Mouse (Mus musculus): ENCODE results near the gene Trim8.

The Trim8 gene

DNA sequence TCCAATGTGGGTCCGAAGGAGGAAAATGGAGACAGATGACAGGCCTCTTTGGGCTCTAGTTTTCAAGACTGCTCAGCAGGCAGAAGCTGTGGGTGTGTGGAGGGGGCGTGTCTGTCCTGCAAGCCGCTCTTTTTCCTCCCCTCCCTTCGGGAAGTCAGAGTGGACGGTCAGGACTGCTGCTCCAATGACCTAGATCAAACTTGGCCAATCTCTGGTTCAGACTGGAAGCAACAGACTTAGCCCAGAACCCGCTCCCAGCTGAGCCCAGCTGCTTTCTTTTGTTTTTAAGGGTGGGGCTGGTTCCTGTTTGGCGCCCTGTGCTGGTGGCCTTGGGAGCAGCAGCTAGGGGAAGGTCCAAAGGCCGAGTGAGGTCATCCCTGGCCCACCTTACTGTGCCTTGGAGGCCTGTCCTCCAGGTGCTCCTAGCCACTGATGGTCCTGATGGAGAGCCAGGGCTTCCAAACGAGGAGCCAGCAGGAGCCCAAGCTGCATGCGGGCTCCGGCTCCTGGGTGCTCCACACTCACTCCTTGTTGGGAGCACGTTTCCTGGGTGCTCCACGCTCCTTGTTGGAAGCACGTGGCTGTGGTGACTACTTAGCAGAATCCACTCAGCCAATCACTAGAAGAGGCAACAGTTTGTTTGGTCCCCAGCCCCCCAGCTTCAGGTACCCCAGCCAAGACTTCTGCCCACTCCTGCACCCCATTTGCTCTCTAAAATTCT, 23.3 kb downstream of the Trim8 start:
- peak; percentile 83 to 89 for DNase-seq

DNA sequence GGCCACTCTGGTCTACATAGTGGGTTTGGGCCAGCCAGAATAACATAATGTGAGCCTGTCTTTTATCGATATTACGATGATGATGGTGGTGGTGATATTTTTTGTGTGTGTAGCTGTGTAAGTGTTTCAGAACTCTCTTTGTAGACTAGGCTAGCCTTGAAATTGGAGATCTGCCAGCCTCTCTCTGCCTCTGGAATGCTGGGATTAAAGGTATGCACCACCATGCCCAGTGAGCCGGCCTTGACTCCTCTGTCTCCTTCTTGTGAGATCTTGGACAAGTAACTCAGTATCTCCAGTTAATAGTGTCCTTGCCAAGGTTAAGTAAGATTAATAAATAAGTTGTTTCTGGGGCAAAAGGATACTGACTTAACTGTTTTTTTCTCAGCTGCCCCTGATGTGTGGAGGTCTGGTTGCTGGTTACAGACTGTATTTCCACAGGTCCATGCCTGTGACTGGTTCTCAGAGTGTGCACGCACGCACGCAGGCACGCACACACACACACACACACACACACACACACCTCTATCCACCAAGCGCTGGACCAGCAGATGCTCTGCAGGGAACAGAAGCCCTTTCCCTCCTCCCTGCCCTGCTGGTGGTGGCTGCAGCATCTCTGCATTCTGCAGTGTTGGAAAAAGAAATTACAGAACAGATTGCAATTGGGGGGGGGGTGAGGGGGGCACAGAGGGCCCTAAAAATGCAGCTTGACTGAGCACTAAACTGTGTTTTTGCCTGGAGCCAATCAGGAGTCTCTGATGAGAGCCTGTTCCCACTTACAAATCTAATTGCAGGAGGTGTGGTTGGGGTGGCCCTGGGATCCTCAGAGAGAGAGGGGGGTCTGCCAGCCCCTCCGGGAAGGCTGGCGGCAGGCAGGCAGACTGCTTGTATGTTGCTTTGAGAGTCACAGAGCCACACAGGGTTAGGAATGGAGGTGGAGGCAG, 24.5 kb downstream of the Trim8 start:
- peak; percentile 53 to 61 for DNase-seq

DNA sequence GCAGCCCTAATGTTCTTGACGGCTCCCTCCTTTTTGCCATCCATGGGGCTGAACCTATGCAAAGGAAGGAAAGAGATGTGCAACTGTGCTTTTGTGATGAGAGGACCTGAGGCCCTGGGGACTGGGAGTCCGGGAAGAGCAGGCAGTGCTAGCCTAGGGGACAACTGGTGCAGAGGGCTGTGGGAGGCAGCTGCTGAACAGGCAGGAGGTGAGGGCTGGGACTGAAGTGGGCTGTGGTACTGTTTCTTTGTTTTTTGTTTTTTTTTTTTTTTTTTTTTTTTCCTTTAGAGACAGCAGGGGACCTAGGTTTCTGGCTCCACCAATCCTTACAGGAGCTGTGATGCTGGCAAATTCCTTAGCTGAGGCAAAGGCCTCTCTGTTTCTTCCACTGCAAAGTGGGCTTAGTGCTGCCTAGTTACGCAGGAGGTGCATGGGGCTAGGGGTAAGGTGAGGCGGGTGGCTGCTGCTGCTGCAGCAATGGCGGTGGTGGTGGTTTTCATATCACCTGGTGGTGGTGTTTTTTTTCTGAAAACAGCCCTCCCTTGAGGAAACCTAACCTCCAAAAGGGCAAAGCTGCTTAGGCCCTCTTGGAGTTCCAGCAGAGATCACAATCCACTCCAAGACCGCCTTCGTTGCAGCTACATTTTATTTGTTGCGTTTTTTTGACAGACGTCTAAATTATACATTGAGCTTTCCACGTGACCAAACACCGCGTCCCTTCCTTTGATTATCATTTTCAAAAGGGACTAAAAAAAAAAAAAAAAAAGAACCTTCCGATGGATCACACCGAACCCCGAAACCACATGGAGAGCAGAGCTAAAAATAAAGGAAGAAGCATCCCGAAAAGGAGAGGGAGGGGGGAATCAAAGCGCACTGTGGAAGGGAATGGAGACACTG, 26.4 kb downstream of the Trim8 start:
- DNase-seq: peak in 1 of 2 experiments; percentile 5

DNA sequence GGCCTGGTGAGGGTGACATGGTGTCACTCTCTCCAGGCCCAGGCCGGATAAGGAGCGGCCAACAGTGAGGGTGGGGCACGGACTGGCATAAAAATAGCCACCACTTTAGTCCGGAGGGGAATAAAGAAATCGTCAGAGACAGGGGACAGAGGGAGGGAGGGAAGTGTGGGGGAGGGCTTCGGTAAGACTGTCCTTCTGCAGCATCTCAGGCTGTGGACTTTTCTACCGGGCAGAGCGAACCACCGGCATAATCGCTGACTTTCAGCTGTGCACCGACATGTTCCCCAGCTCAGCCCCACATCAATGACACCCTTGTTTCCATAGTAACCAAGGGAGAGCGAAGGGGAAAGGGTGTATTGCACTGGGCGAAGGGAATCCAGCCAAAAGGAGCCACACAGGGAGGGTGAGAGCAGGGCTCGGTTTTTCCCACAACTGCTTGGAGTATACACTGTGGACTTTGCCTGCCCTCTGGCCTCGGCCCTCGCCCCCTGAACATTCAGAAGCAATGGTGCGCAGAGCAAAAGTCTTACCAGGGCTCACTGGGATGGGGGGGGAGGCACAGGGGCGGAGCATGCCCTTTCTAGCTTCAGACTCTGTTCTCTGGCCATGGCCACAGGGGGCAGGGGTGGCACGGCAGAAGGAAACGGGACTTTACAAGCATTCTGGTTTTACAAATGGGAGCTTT, 27.2 kb downstream of the Trim8 start:
- peak; percentile 94 to 95 for DNase-seq

DNA sequence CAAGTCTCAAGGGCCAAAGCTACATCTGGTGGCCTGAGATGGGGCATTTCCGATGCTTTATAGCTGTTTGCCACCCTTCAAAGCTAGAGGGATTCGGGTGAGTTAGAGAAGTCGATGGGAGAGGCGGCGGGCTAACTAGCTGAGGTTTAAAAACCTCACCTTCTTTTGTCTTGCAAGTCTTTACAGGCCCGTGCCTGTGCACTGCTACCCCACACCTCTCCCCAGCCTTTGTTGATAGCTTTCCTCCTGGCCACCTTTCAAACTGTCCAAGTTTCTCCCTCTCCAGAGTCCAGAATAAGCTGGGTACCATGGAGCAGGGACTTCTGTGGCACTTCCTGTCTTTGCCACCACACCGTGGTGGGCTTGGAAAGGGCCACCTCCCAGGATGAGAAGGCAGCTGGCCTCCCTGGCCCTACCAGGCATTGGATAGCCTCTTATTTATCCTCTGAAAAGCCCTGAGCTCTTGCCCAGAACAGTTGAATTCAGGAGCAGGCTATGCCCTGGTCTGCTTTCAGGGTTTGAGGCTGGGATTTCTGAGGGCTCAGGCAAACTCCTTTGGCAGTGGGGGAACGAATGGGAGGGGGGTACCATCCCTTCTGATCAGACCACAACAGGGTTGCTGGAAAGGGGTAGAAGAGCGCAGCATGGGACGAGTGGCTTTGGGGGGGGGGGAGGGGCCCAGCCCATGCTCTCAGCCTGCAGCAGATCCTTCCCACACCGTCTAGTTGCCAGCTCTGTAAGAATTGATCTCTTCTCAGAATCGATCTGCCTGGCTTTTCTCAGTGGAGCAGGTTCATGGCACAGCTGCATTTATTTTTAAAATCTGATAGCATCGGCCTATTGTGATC, 28.3 kb downstream of the Trim8 start:
- DNase-seq: peak in 1 of 2 experiments; percentile 22

DNA sequence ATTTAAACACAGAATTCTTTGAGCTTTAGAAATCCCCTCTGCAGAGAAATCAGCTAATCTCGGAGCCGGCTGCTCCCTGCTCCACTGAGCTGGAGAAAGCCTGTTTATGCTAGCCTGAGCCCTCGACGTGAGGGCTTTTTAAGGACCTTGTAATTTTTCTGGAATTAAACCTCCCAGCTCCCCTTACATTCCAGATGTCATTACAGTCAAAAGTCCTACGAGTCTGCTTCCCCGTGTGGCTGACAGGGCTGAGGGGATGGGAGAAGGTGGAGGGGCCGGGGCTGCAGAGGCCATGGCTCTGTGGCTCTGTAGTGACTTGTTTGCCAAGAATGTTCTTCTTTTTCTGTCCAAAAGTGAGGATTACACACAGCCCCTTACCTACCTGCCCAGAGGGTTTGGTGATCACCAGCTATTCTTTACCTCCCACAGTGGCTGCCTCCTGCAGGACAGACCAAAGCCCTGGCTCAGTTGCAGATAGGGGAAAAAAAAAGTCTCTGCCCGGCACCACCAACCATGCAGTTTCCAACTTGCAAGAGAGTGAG, 29.0 kb downstream of the Trim8 start:
- DNase-seq: peak in 1 of 2 experiments; percentile 32

DNA sequence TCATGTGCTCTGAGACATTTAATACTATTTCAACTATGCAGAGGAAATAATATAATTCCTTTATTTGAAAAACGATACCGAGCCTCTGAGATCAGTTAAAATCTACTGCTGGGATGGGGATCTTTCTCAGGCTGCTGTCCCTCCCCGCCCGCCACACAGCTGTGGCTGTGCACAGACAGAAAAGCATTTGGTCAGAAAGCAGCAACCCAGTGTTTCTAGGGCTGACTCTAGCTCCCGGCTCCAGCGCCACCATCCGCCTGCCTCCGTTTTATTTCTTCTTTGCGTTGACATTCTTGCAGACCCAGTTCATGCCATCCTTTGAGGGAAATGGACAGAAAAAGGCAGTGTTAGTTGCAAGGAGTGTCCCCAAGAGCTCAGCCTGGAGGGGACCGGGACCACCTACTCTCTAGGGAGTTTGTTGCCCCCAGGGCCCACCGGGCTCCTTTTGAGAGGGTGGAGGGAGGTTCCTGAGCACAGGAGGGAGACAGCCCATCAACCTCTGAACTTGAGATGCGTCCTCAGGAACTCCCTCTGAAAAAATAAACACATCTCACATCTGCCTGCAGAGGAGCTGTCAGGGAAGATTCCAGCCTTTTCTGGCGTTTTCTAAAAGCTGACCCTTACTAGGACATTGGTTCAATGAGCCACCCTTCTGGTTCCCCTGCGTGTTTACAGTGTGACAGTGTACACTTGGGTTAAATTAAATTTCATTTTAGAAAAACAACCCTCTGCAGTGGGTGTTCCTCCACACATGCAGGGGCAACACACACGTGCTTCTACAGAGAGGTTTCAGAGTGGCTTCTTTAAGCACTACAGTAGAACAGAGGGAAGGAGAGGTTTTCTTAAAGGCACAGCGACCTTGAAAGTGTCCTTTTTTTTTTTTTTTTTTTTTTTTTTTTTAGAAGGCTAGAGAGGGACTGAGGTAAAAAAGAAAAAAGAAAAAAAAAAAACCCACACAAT, 29.8 kb downstream of the Trim8 start:
- DNase-seq: peak in 1 of 2 experiments; percentile 57

DNA sequence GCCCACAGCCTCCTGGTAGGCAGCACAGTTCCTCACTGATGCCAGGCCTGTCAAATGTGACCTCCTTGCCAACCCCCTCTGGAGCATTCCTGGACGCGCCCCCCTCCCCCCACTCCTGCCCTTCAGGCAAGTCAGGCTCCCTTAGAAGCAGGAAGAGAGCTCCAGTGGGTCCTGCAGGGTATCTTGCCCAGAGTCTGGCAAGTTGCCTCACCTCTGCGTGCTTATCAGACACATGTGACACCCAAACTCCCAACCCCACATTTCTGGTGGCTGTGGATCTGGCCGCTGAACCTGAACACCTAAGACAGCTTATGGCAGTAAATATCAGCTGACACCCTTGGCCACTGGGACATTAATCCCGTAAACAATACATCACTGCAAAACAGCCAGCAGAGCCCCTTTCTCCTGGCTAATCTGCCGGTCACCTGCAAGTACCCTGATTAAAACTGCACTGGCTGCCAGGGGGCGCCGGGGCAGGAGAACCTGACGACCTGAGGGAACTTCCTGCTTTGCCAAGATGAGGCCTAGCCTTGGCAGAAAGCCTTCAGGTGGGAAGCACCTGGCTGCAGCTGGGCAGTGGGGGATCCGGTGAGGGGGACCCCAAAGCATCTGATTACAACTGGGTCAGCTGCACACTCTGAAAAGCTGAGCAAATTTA, 30.7 kb downstream of the Trim8 start:
- peak; percentile 58 to 63 for DNase-seq

DNA sequence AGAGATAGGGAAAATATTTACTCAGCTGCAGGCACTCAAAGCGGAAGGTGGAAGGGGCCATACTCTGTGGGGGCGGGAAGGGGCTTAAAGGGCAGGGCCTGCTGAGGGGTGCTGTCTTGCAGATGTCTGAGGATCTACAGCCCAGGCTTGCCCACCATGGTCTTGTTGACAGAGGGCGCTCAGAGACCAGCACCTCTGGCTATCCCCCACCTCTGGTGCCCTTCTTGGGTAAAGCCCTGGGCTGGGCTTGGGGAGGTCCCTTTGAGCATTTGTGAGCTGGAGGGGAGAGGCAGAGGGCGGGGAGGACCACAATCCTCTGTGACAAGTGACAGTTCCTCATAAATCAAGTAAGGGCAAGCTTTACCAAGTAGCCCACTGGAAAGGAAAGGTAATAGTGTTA, 31.6 kb downstream of the Trim8 start:
- DNase-seq: peak in 1 of 2 experiments; percentile 3

DNA sequence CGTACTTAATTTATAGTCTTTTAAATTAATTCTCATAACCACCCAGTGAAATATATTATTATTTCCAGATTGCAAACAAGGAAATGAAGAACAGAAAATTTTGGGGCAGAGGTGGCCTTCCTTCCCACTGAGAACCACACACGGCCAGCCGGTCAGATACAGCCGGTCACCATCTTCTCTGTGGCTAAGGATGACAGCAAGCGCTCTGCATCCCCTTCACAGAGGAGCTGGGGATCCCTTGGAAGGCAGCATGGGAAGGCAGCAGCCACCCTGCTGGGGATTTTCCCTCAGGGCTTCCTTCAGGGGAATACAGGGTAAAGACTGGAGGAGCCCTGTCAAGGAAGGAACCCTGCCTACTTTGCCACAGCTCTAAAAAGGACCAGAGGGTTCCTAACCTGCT, 32.0 kb downstream of the Trim8 start:
- no peak for DNase-seq

DNA sequence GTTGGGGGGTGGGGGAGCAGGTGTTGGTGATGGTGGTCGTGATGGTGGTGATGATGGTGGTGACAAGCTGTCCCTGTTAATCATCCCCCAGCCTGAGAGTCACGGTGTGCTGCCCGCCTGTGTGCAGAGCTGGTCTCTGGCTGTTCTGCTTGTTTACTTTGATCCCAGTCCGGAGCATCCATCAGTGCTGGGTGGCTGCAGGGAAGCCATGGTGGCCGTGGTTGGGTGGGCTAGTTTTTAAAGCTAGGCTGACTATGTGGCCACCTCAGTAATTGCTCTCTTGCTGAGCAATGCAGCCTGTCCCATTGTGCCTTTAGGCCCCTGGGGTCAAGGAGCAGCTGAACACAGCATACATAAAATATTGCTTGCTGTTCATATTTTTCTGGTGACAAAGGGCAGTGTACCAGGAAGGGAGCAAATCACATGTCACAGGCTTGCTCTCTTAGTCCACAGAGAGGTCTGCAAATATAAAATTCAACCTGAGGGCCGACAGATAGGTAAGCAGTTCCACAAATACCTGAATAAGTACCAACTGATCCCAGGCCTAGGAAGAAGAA, 33.1 kb downstream of the Trim8 start:
- peak in 1 of 2 experiments; percentile 3 for DNase-seq

DNA sequence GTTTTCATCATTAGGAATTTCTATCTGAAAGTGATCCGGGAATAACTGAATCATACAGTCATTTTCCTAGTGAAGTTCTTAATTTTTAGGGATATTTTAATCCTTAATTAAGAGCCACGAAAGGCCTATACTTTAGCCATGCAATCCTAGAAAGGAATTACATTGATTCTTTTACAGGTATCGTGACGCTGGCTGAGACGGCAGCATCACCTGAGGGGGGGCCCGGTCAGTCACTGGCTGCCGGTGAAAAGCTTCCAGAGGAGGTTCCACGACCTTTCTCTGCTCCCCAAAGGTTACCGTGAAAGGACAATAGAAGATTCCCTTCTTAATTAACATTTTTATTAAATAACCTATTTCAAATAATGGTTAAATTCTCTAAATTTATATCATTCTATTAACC, 35.9 kb downstream of the Trim8 start:
- no peak for DNase-seq

DNA sequence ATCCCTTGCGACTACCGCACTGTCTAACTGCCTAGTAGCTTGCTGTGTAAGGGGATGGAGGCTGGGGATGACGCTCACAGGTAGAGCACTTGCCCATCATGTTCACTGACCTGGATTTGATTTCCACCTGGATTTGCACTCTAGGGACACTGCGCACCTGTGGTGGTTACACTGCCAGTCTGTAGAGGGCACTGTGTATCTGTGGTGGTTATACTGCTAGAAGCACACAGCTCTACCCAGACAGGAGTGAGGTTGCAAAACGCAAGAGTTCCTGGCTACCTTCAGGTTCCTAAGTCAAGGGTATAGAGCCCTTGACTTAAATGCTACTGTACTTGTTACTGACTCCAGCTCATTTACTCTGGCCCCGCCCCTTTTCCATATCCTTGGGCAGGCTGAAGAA, 36.7 kb downstream of the Trim8 start:
- peak in 1 of 2 experiments; percentile 42 for DNase-seq

DNA sequence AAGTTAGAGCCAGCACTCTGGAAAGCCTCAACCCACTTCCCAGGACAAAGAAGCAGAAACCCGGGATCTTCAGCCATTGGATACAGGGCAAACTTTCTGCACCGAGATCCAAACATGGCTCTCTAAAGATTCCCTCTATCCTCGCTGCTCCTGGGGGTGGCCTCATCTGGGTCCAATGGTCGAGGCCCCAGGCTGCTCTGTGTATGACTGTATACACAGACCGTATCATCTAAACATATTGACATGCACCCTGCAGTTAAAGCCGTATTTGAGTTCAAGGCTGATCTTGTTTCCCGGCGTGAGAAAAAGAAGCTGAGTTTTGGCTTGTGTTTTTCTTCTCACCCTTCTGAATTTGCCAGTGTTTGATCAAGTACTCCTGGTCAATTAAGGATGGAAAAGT, 41.2 kb downstream of the Trim8 start:
- no peak for DNase-seq

DNA sequence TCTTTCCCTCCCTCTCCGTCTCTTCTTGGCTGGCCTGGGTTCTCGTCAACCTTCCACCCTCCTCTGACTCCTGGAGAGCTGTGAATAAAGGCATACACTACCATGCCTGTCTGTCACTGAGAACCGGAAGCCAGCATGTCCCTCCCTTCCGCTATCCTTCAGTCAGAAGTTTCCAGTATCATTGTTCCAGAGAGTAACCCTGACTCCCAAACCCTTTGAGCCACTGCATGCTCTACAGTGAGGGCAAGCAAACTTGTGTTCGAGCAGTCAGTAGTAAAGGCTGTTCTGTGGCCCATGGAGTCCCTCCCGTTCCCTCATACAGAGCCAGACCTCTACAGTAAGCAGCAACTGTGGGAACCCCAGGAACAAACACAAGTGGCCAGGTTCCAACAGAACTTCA, 46.1 kb downstream of the Trim8 start:
- DNase-seq: no peak

DNA sequence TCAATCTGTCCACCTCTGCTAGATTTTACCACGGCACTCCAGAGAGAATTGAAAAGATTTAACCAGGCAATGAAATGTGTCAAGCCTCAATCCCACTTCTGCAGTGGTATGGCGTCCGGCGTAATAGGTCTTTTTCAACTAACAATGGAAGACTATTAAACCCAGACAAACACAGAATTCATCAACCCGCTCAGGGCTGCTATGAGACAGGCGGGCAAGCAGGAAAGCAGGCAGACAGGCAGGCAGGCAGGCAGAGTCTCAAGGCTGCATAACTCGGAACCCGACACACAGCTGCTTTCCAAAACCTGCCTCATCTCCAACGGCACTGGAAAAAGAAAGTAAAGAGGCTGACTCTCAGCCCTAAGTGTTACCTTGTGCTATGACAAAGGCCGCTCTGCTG, 46.6 kb downstream of the Trim8 start:
- DNase-seq: no peak

DNA sequence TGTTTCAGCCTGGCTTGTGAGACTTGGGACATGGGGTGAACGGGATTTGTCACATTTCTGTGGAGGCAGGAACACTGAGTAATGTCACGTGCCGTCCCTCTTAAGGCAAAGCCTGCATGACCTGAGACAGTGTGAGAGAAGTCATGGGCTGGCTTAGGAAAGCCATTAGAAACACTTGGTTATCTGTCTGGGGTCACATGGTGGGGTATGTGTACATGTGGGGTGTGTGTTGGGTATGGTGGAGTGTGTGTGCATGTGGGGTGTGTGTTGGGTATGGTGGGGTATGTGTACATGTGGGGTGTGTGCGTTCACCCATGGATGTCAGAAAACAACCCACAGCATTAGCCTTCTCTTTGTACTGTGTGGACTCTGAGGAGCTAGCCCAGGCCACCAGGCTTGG, 48.9 kb downstream of the Trim8 start:
- no peak for DNase-seq

DNA sequence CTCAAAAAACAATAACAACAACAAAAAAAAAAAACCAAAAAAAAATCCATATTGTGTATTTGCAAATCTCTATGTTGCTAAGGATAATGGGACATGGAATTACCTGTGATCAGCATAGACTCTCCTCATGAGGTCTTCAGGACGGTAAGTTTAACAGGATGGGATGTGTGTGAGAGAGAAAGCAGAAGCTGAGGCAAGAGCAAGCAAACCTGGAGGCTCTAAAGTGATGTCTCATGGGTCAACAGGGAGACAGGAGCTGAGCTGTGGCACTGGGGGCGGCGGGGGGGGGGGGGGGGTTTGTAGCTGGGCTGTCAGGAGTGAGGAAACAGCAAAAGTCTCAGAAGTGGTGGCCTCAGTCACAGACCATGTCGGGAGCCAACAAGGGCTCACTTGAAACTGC, 51.0 kb downstream of the Trim8 start:
- DNase-seq: no peak

DNA sequence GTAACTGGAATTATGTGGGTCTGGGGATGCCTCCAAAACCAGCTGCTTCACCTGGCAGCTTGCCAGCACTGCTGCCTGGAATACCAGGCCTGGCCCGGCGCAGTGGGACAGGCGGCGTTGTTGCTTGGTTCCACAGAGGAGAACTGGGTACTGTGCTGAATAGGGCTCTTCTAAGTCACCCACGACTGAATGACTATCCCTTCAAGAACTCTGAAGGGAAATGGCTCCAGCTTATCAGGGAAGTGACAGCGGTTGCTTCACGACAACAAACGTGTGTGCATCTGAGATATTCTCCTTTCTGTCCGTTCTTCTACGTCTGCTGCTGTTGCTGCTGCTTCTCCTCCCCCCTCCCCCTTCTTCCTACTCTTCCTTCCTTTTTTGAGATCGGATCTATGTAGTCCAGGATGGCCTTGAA, 52.0 kb downstream of the Trim8 start:
- DNase-seq: no peak

All from kidney, adult 8-10 months (tissue).